In genomic region chr15:25589916-25590315, GRCm38 (mm10) we compare ENCODE assay signal across 10 mouse cellular contexts. TPM values are rescaled to one million over a fixed set of nuclear protein-coding genes. Genes with fewer than 3 reads are reported as not detected.
DNase-seq lines count a peak whose midpoint lies in the region; ATAC-seq lines count a peak whose summit lies in the region.
"Had no signal": no experiment of that assay in that cellular context is flagged by ENCODE, and none has a peak within 500 bp of the region (broad histone marks: within the 10 kb centered on the region; RNA-seq: fewer than 3 reads in every experiment).

No protein-coding gene starts in this region.

- no peak overlapping the region for H3K4me2 ChIP-seq in midbrain, embryonic 11.5 days
- H3K4me2 ChIP-seq: embryonic facial prominence, embryonic 13.5 days had no signal

- WGBS in midbrain, embryonic 11.5 days: 83% methylated on average over 5 of the region's 5 CpGs

- ATAC-seq in cerebellum, adult (ENCODE audit: insufficient number of reproducible peaks, low FRiP score, low TSS enrichment): peak; percentile 81
- ATAC-seq in inflammation-experienced regulatory T-cells, adult 6 months: no peak
- ATAC-seq in midbrain, embryonic 11.5 days (ENCODE audit: low FRiP score): no peak

- DNase-seq in cerebellum, postnatal 4 days (ENCODE audit: low spot score in 2 of 2): no peak
- DNase-seq in adrenal gland, postnatal 4 days (ENCODE audit: low spot score in 2 of 2): peak; percentile 29 to 50
- DNase-seq in kidney, adult 8-10 months: peak; percentile 39 to 60
- peak; percentile 90 for DNase-seq in lung, postnatal 10 days
- no peak for DNase-seq in thymus, postnatal 0 days (ENCODE audit: low spot score)
- no peak for DNase-seq in midbrain, embryonic 11.5 days (ENCODE audit: low spot score, missing footprints)

- H3K4me1 ChIP-seq in midbrain, embryonic 11.5 days (ENCODE audit: control insufficient read depth, insufficient read depth, low read length): no peaks in the 10 kb centered on the region

- no peak overlapping the region for H3K4me3 ChIP-seq in midbrain, embryonic 11.5 days (ENCODE audit: low read depth, low read length)
- H3K4me3 ChIP-seq: embryonic facial prominence, embryonic 13.5 days had no signal

- H3K27me3 ChIP-seq in midbrain, embryonic 11.5 days (ENCODE audit: control insufficient read depth, insufficient read depth, low read length): no peaks in the 10 kb centered on the region
- H3K27me3 ChIP-seq: embryonic facial prominence, embryonic 13.5 days had no signal

- no peak overlapping the region for H3K27ac ChIP-seq in midbrain, embryonic 11.5 days (ENCODE audit: low read depth, low read length)
- H3K27ac ChIP-seq: embryonic facial prominence, embryonic 13.5 days; macrophage had no signal

- no peak overlapping the region for H3K9ac ChIP-seq in midbrain, embryonic 11.5 days (ENCODE audit: low read length)
- H3K9ac ChIP-seq: embryonic facial prominence, embryonic 13.5 days had no signal

- no peaks in the 10 kb centered on the region for H3K36me3 ChIP-seq in midbrain, embryonic 11.5 days (ENCODE audit: control insufficient read depth, insufficient read depth, low read length)
- H3K36me3 ChIP-seq: embryonic facial prominence, embryonic 13.5 days had no signal

- no peaks in the 10 kb centered on the region for H3K9me3 ChIP-seq in midbrain, embryonic 11.5 days (ENCODE audit: control insufficient read depth, low read length)
- H3K9me3 ChIP-seq: embryonic facial prominence, embryonic 13.5 days had no signal

RNA-seq across cellular contexts. Expression of gene Myo10, which starts 32.4 kb away (rescaled TPM):
- 10 to 100 TPM; 87.7 to 91.2 TPM for total RNA-seq in adrenal gland, postnatal 4 days (2021)
- polyA plus RNA-seq in inflammation-experienced regulatory T-cells, adult 6 months (2017; shearing (Covaris generic)): under 1 TPM; 0.55 to 0.98 (median 0.91) TPM
- 14.1 and 16.3 TPM in 2 replicates for polyA plus RNA-seq in thymus, postnatal 0 days (2015; fragmentation: Nextera tagmentation; extraction: Ambion mirVana)
- polyA plus RNA-seq in midbrain, embryonic 11.5 days (2014; fragmentation: Nextera tagmentation; extraction: Ambion mirVana): 72.8 and 75.4 TPM in 2 replicates

Comparison
In these comparisons a context has a peak if more than half of its experiments do, and no peak if none do; other contexts are left out.
1. DNase-seq: peak in adrenal gland, postnatal 4 days (2 of 2), kidney, adult 8-10 months (2 of 2) and lung, postnatal 10 days (single experiment); none in cerebellum, postnatal 4 days (0 of 2), thymus, postnatal 0 days (single experiment) and midbrain, embryonic 11.5 days (single experiment).